Mouse (Mus musculus): ENCODE data around the gene Cpe. TPM values are rescaled to one million over a fixed set of nuclear protein-coding genes. Genes with fewer than 3 reads are reported as not detected.

The Cpe gene
- total and polyA plus RNA-seq, 2 experiments: 0.28 to 1.0 TPM

- 55% methylated on average over 1 of the region's 1 CpGs for WGBS
Observed at GRCm38 (mm10) chr8:64640599-64640998, 52.3 kb downstream of the Cpe start.

GRCm38 (mm10) chr8:64639676-64640075 is 53.2 kb downstream of the Cpe start:
- no peak for DNase-seq (ENCODE audit: extremely low read depth, low read depth, low spot score)

More at GRCm38 (mm10) chr8:64640599-64640998, 52.3 kb downstream of the Cpe start:
- Histone ChIP-seq H3K9ac (ENCODE audit: low read depth, low read length) (no peak overlapping the region), H3K79me2 (ENCODE audit: control insufficient read depth, insufficient read depth, low read length) (no peaks in the 10 kb centered on the region), H3K27ac (replicated peaks; ENCODE audit: insufficient read depth, low read depth, low read length) (no peak overlapping the region), H3K4me3 (ENCODE audit: insufficient read depth, low read depth, low read length) (no peak overlapping the region), H3K4me1 (ENCODE audit: control insufficient read depth, insufficient read depth, low read length) (no peaks in the 10 kb centered on the region), H3K36me3 (ENCODE audit: control insufficient read depth, insufficient read depth, low read length) (no peaks in the 10 kb centered on the region), H3K27me3 (ENCODE audit: control insufficient read depth, insufficient read depth, low read length) (no peaks in the 10 kb centered on the region)
- DNase-seq (ENCODE audit: extremely low read depth, low read depth, low spot score): no peak
- TF ChIP-seq CTCF (IDR thresholded peaks at IDR 0.05; ENCODE audit: low read depth, low read length): no peak
- TF ChIP-seq POLR2A (IDR thresholded peaks at IDR 0.05; ENCODE audit: extremely low read depth, insufficient read depth, low read length): no peak

GRCm38 (mm10) chr8:64634901-64635300 is 58.0 kb downstream of the Cpe start:
- 67% methylated on average over 3 of the region's 3 CpGs for WGBS
- H3K36me3 ChIP-seq (ENCODE audit: control insufficient read depth, insufficient read depth, low read length): no peaks in the 10 kb centered on the region
- no peaks in the 10 kb centered on the region for H3K79me2 ChIP-seq (ENCODE audit: control insufficient read depth, insufficient read depth, low read length)
- no peaks in the 10 kb centered on the region for H3K4me1 ChIP-seq (ENCODE audit: control insufficient read depth, insufficient read depth, low read length)
- no peak for DNase-seq (ENCODE audit: extremely low read depth, low read depth, low spot score)
- H3K27ac ChIP-seq (replicated peaks; ENCODE audit: insufficient read depth, low read depth, low read length): no peak overlapping the region
- no peak for TF ChIP-seq CTCF (IDR thresholded peaks at IDR 0.05; ENCODE audit: low read depth, low read length)
- TF ChIP-seq POLR2A (IDR thresholded peaks at IDR 0.05; ENCODE audit: extremely low read depth, insufficient read depth, low read length): no peak
- H3K9ac ChIP-seq (ENCODE audit: low read depth, low read length): no peak overlapping the region
- no peaks in the 10 kb centered on the region for H3K27me3 ChIP-seq (ENCODE audit: control insufficient read depth, insufficient read depth, low read length)
- no peak overlapping the region for H3K4me3 ChIP-seq (ENCODE audit: insufficient read depth, low read depth, low read length)

More at GRCm38 (mm10) chr8:64639676-64640075, 53.2 kb downstream of the Cpe start:
- no peaks in the 10 kb centered on the region for H3K79me2 ChIP-seq (ENCODE audit: control insufficient read depth, insufficient read depth, low read length)
- no peaks in the 10 kb centered on the region for H3K36me3 ChIP-seq (ENCODE audit: control insufficient read depth, insufficient read depth, low read length)
- H3K27ac ChIP-seq (replicated peaks; ENCODE audit: insufficient read depth, low read depth, low read length): no peak overlapping the region
- 83% methylated on average over 5 of the region's 5 CpGs for WGBS
- no peak overlapping the region for H3K9ac ChIP-seq (ENCODE audit: low read depth, low read length)
- H3K27me3 ChIP-seq (ENCODE audit: control insufficient read depth, insufficient read depth, low read length): no peaks in the 10 kb centered on the region
- no peak for TF ChIP-seq POLR2A (IDR thresholded peaks at IDR 0.05; ENCODE audit: extremely low read depth, insufficient read depth, low read length)
- TF ChIP-seq CTCF (IDR thresholded peaks at IDR 0.05; ENCODE audit: low read depth, low read length): no peak
- no peaks in the 10 kb centered on the region for H3K4me1 ChIP-seq (ENCODE audit: control insufficient read depth, insufficient read depth, low read length)
- H3K4me3 ChIP-seq (ENCODE audit: insufficient read depth, low read depth, low read length): no peak overlapping the region

- 73% methylated on average over 8 of the region's 8 CpGs for WGBS
- H3K27ac ChIP-seq (replicated peaks; ENCODE audit: insufficient read depth, low read depth, low read length): no peak overlapping the region
Observed at GRCm38 (mm10) chr8:64634131-64634865, 58.6 kb downstream of the Cpe start.

GRCm38 (mm10) chr8:64632169-64632568 is 60.7 kb downstream of the Cpe start:
- no peaks in the 10 kb centered on the region for H3K4me1 ChIP-seq (ENCODE audit: control insufficient read depth, insufficient read depth, low read length)
- H3K79me2 ChIP-seq (ENCODE audit: control insufficient read depth, insufficient read depth, low read length): no peaks in the 10 kb centered on the region
- no peak for TF ChIP-seq POLR2A (IDR thresholded peaks at IDR 0.05; ENCODE audit: extremely low read depth, insufficient read depth, low read length)
- no peak for TF ChIP-seq CTCF (IDR thresholded peaks at IDR 0.05; ENCODE audit: low read depth, low read length)
- H3K27ac ChIP-seq (replicated peaks; ENCODE audit: insufficient read depth, low read depth, low read length): no peak overlapping the region
- DNase-seq (ENCODE audit: extremely low read depth, low read depth, low spot score): no peak
- H3K9ac ChIP-seq (ENCODE audit: low read depth, low read length): no peak overlapping the region
- no peaks in the 10 kb centered on the region for H3K36me3 ChIP-seq (ENCODE audit: control insufficient read depth, insufficient read depth, low read length)
- WGBS: 87% methylated on average over 4 of the region's 4 CpGs
- H3K4me3 ChIP-seq (ENCODE audit: insufficient read depth, low read depth, low read length): no peak overlapping the region
- H3K27me3 ChIP-seq (ENCODE audit: control insufficient read depth, insufficient read depth, low read length): no peaks in the 10 kb centered on the region

More at GRCm38 (mm10) chr8:64634131-64634865, 58.6 kb downstream of the Cpe start:
- no peak for DNase-seq (ENCODE audit: extremely low read depth, low read depth, low spot score)
- H3K36me3 ChIP-seq (ENCODE audit: control insufficient read depth, insufficient read depth, low read length): no peaks in the 10 kb centered on the region
- TF ChIP-seq CTCF (IDR thresholded peaks at IDR 0.05; ENCODE audit: low read depth, low read length) (no peak), POLR2A (IDR thresholded peaks at IDR 0.05; ENCODE audit: extremely low read depth, insufficient read depth, low read length) (no peak)
- no peaks in the 10 kb centered on the region for H3K4me1 ChIP-seq (ENCODE audit: control insufficient read depth, insufficient read depth, low read length)
- no peaks in the 10 kb centered on the region for H3K79me2 ChIP-seq (ENCODE audit: control insufficient read depth, insufficient read depth, low read length)
- no peak overlapping the region for H3K4me3 ChIP-seq (ENCODE audit: insufficient read depth, low read depth, low read length)
- H3K9ac ChIP-seq (ENCODE audit: low read depth, low read length): no peak overlapping the region
- H3K27me3 ChIP-seq (ENCODE audit: control insufficient read depth, insufficient read depth, low read length): no peaks in the 10 kb centered on the region

GRCm38 (mm10) chr8:64631761-64632160 is 61.1 kb downstream of the Cpe start:
- TF ChIP-seq CTCF (IDR thresholded peaks at IDR 0.05; ENCODE audit: low read depth, low read length): no peak
- no peak for TF ChIP-seq POLR2A (IDR thresholded peaks at IDR 0.05; ENCODE audit: extremely low read depth, insufficient read depth, low read length)
- no peaks in the 10 kb centered on the region for H3K4me1 ChIP-seq (ENCODE audit: control insufficient read depth, insufficient read depth, low read length)
- no peaks in the 10 kb centered on the region for H3K36me3 ChIP-seq (ENCODE audit: control insufficient read depth, insufficient read depth, low read length)
- no peak overlapping the region for H3K9ac ChIP-seq (ENCODE audit: low read depth, low read length)
- no peaks in the 10 kb centered on the region for H3K27me3 ChIP-seq (ENCODE audit: control insufficient read depth, insufficient read depth, low read length)
- no peak for DNase-seq (ENCODE audit: extremely low read depth, low read depth, low spot score)
- H3K79me2 ChIP-seq (ENCODE audit: control insufficient read depth, insufficient read depth, low read length): no peaks in the 10 kb centered on the region
- 79% methylated on average over 2 of the region's 2 CpGs for WGBS
- H3K4me3 ChIP-seq (ENCODE audit: insufficient read depth, low read depth, low read length): no peak overlapping the region
- H3K27ac ChIP-seq (replicated peaks; ENCODE audit: insufficient read depth, low read depth, low read length): no peak overlapping the region

All from liver, adult 2 months (tissue).